ENCODE assay signal across 9 mouse cellular contexts in the genomic region with DNA sequence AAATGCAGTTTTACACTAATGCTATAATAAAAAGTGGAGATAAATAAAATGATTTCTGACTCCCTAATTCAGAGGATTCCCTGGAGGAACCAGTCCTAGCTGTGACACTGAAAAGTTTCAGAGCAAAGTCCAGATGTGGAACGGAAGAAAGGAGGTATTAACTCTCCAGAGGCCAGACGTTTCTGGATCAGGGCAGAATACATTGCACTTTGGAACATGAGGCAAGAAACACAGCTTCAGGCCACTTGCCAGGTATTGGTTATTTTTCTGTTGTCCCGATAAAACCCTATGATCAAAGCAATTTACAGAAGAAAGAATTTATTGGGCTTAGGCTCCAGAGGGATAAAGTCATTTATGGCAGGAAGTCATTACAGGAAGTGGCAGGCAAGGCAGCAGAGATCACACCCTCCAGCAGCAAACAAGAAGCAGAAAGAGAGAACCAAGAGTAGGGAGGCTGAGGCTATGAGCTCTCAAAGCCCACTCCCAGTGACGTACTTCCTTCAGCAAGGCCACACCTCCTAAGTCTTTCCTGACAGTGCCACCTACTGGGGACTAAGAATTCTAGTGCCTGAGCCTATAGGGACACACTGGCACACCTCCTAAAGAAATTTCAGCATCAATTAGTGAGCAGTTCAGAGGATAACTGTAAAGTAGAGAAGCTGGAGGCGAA. TPM values are rescaled to one million over a fixed set of nuclear protein-coding genes. Genes with fewer than 3 reads are reported as not detected.
DNase-seq lines count a peak whose midpoint lies in the region; ATAC-seq and TF ChIP-seq lines count a peak whose summit lies in the region.
"Had no signal": no experiment of that assay in that cellular context is flagged by ENCODE, and none has a peak within 500 bp of the region (broad histone marks: within the 10 kb centered on the region; RNA-seq: fewer than 3 reads in every experiment).

No protein-coding gene starts in this region.

- no peak for DNase-seq in lung, postnatal 0 days (ENCODE audit: low spot score)
- no peak for DNase-seq in lung, postnatal 25 days (ENCODE audit: low spot score)
- DNase-seq in MEL-GATA-1-ER (ENCODE audit: extremely low read depth, low read depth) = peak; percentile 13
- peak; percentile 21 for DNase-seq in splenic B cell, adult 2 months (ENCODE audit: low read depth, low spot score)
- no peak for DNase-seq in cerebellum, adult 11-12 months
- DNase-seq in left cerebral cortex, postnatal 10 days (ENCODE audit: extremely low spot score in 1 of 2, low spot score in 2 of 2) = no peak

- no peaks in the 10 kb centered on the region for H3K27me3 ChIP-seq in lung, postnatal 0 days (replicated peaks; ENCODE audit: insufficient read depth, low read length)
- H3K27me3 ChIP-seq in splenic B cell, adult 2 months (ENCODE audit: control insufficient read depth, insufficient read depth, low read length, poor library complexity, severe bottlenecking) = no peaks in the 10 kb centered on the region
- H3K27me3 ChIP-seq: embryonic facial prominence, embryonic 13.5 days had no signal

- no peaks in the 10 kb centered on the region for H3K36me3 ChIP-seq in lung, postnatal 0 days (ENCODE audit: insufficient read depth, low read length)
- no peaks in the 10 kb centered on the region for H3K36me3 ChIP-seq in splenic B cell, adult 2 months (ENCODE audit: control insufficient read depth, insufficient read depth, low read length, poor library complexity, severe bottlenecking)
- H3K36me3 ChIP-seq: embryonic facial prominence, embryonic 13.5 days had no signal

- no peak overlapping the region for H3K4me3 ChIP-seq in lung, postnatal 0 days (ENCODE audit: low read depth, low read length)
- H3K4me3 ChIP-seq: embryonic facial prominence, embryonic 13.5 days had no signal

- no peak overlapping the region for H3K27ac ChIP-seq in lung, postnatal 0 days (ENCODE audit: low read length)
- H3K27ac ChIP-seq: embryonic facial prominence, embryonic 13.5 days had no signal

- no peak for ATAC-seq in lung, postnatal 0 days
- peak; percentile 41 for ATAC-seq in inflammation-experienced regulatory T-cells, adult 6 months
- ATAC-seq: hindbrain, embryonic 16.5 days had no signal

- H3K4me2 ChIP-seq in lung, postnatal 0 days (replicated peaks; ENCODE audit: low read depth, low read length) = no peak overlapping the region
- H3K4me2 ChIP-seq: embryonic facial prominence, embryonic 13.5 days had no signal

- H3K9ac ChIP-seq in lung, postnatal 0 days (replicated peaks; ENCODE audit: low read depth) = no peak overlapping the region
- H3K9ac ChIP-seq: embryonic facial prominence, embryonic 13.5 days had no signal

- no peak for TF ChIP-seq EP300 in lung, postnatal 0 days (IDR thresholded peaks at IDR 0.05)

- no peaks in the 10 kb centered on the region for H3K9me3 ChIP-seq in lung, postnatal 0 days (ENCODE audit: low read length)
- H3K9me3 ChIP-seq: embryonic facial prominence, embryonic 13.5 days had no signal

- peak; percentile 12; the same call in 1 of the 2 replicates for TF ChIP-seq CTCF in lung, postnatal 0 days (IDR thresholded peaks at IDR 0.05)

- no peaks in the 10 kb centered on the region for H3K4me1 ChIP-seq in lung, postnatal 0 days (ENCODE audit: insufficient read depth, low read depth, low read length)
- H3K4me1 ChIP-seq: embryonic facial prominence, embryonic 13.5 days had no signal

- WGBS in lung, postnatal 0 days = 61% methylated on average over 5 of the region's 5 CpGs

- intact Hi-C loops in left cerebral cortex, postnatal 10 days (cut with DNase I) = no loop called here

RNA-seq across cellular contexts. Expression of a gene that starts 56.9 kb away (rescaled TPM):
- 21.5 and 23.2 TPM in 2 replicates for polyA plus RNA-seq in lung, postnatal 0 days (2015; fragmentation: Nextera tagmentation; extraction: Ambion mirVana)
- not detected for polyA plus RNA-seq in inflammation-experienced regulatory T-cells, adult 6 months (2017; shearing (Covaris generic))
- total RNA-seq in left cerebral cortex, postnatal 10 days (2021) = 1 to 10 TPM; 5.9 to 6.8 TPM

Comparison
In these comparisons a context has a peak if more than half of its experiments do, and no peak if none do; other contexts are left out.
1. DNase-seq: peak in MEL-GATA-1-ER (single experiment) and splenic B cell, adult 2 months (single experiment); none in lung, postnatal 0 days (single experiment), lung, postnatal 25 days (single experiment), cerebellum, adult 11-12 months (single experiment) and left cerebral cortex, postnatal 10 days (0 of 2).
2. RNA of a gene that starts 56.9 kb away (polyA plus RNA-seq): 21.5 to 23.2 TPM in lung, postnatal 0 days; not detected in inflammation-experienced regulatory T-cells, adult 6 months; every median in the first group is over 10 times any median in the second.